Mouse (Mus musculus) T-helper 17 cell (primary cell): ENCODE data around the gene Ldhal6b.

Experiments
- in situ Hi-C, 2 experiments: fragments of 300-600 bp; cut with MboI, MseI; formaldehyde crosslinking; loops; 1 replicate in 1 of 2; 2 replicates in 1 of 2; pipeline ENCODE4 v1.15.1; 2025; ENCODE audit warnings: high pct_unique_total_duplicates in 2 of 2

Ldhal6b gene

DNA sequence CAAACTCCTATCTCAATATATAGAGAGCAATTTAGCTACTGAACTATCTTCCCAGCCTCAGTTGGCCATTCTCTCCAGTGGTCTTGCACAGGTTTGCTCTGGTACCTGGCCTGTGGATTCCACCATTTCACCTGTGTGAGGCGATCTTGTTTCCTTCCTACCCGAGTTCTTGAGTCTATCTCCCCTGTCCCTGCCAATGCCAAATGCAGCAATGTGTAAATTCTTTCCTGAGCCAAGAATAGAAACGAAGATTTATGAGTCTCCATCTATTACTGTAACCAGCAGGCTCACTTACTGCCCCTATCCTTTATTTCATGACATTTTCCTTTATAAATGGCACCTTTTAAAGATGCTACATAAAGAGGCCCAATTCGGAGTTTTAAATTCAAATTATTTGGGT lies 47.5 kb downstream of the Ldhal6b start:
- in situ Hi-C loops = no loop called here
